Mouse (Mus musculus): ENCODE results near the gene Pkdrej. TPM values are rescaled to one million over a fixed set of nuclear protein-coding genes. Genes with fewer than 3 reads are reported as not detected.

Pkdrej gene
- total RNA-seq, 2 experiments from 2014 or later, result 0.82 to 1.2 TPM

DNA sequence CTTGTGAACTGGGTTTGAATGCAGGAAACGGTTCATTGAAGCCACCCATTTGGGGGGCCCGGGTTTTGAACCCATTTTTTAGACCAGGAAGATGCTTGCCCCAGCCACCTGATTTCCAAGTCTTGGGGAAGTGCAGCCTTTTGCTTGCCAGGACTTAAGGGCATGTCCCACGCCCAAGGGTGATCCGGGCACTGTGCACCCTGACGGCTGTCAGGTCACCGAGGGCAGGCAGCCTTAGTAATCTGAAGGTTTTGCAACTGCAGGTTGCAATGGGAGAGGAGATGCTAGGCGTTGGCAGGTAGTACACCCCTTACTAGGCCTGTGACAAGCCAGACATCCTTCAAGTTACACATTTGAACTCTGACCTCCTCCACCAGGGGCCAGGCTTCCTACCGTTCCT lies 11.1 kb upstream of the Pkdrej start:
- no peak for TF ChIP-seq CTCF (IDR thresholded peaks at IDR 0.05)
- no peak for DNase-seq (ENCODE audit: extremely low spot score in 1 of 2, low spot score in 2 of 2)
- Histone ChIP-seq H3K27ac (peak overlapping the region; percentile 91), H3K4me3 (peak overlapping the region; percentile 57)
- intact Hi-C loops (cut with DNase I), result no loop called here

DNA sequence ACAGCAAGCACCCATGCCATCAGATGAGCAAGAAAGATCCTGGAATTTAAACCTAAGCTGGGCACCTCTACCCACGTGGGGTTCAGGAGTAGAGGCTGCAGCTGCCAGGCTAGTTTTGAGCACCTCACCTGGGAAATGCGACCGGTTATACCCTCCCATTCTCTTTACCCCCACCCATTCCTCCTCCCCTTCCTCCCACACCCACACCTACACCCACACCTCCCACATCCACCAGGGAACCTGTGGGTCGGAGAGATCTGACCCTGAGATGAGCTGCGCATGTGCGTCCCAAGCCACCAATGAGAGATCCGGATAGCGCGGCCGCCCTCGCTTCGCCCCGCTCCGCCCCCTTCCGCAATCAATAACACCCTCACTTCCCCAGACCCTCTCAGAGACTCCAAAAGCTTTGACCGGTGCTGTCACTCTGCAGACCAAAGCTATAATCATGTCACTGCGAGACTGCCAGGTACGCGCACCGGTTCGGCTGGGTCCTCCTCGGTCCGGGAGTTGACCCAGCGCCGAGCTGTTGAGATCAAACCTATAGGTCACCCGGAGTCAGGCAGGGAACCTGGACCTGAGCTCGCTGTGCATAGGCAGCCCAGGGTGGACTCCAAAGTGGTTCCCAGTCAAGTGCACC lies 10.5 kb upstream of the Pkdrej start, which contains the start of gene Ttc38:
Gene Ttc38 (plus strand): TSS at position 353 of the 637 bp plus-strand sequence.
- intact Hi-C loops (cut with DNase I), result no loop called here
- TF ChIP-seq CTCF (IDR thresholded peaks at IDR 0.05), result no peak
- peak within 1 kb of the TSS; percentile 91 for H3K27ac ChIP-seq
- H3K4me3 ChIP-seq, result peak within 1 kb of the TSS; percentile 57
- DNase-seq (ENCODE audit: extremely low spot score in 1 of 2, low spot score in 2 of 2), result peak; percentile 78 to 82

DNA sequence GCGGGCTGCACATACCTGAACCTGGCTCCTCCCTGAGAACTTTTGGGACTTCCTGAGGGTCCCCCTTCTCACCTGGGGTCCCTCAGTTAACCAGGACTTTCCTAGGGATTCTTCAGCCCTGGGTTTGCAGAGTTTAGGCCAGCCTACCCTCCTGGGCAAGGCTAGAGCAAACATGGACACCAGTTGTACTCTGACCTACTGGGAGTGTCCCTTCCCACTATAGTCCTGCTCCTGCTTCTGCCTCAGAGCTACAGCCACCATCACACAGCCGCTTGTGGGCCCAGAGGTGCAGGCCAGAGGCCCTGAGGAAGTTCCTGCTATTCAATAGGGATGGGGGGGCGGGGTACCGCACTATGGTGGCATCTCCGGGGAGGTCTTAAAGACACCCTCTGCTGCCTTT lies 7.9 kb upstream of the Pkdrej start:
- DNase-seq (ENCODE audit: extremely low spot score in 1 of 2, low spot score in 2 of 2), result no peak
- no peak overlapping the region for H3K4me3 ChIP-seq
- intact Hi-C loops (cut with DNase I), result no loop called here
- no peak overlapping the region for H3K27ac ChIP-seq
- TF ChIP-seq CTCF (IDR thresholded peaks at IDR 0.05), result no peak

DNA sequence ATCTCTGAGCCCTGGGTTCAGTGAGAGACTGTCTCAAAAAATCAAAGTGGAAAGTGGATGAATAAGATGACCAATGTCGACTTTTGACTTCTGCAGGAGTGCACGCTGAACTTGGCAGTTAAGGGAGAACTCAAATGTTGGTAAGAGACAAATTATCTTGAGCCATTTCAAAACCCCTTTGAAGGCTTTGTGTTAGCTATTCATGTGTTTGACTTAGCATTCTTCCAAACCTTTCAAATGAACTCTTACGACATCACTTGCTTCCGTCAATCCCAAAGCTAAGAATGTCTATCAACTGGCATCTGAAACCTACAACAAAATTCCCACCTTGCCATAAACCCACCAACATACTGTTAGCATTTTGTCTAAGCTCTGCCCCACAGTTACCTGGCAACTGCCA lies 6.5 kb upstream of the Pkdrej start:
- DNase-seq (ENCODE audit: extremely low spot score in 1 of 2, low spot score in 2 of 2), result no peak
- Histone ChIP-seq H3K4me3 (no peak overlapping the region), H3K27ac (no peak overlapping the region)
- intact Hi-C loops (cut with DNase I), result no loop called here
- TF ChIP-seq CTCF (IDR thresholded peaks at IDR 0.05), result no peak

DNA sequence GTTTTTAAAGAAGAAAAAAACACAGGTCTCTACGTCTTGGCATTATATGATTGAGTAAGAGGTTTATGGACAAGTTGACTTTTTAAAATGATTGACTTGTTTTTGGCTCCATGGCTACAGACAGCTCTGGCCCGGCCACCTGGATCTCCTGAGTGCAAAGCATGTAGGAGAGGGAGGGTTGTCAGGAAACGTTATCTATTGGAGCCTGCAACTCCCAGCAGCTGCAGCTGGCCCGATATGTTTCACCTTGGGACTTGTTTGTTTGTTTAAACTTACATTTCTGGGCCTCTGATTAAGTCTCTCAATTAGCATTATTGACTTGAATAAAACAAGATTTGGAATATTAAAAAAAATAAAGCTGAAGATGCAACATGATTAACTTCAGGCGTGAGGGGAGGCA lies 5.1 kb upstream of the Pkdrej start:
- Histone ChIP-seq H3K4me3 (no peak overlapping the region), H3K27ac (no peak overlapping the region)
- intact Hi-C loops (cut with DNase I), result no loop called here
- no peak for TF ChIP-seq CTCF (IDR thresholded peaks at IDR 0.05)
- DNase-seq (ENCODE audit: extremely low spot score in 1 of 2, low spot score in 2 of 2), result no peak

DNA sequence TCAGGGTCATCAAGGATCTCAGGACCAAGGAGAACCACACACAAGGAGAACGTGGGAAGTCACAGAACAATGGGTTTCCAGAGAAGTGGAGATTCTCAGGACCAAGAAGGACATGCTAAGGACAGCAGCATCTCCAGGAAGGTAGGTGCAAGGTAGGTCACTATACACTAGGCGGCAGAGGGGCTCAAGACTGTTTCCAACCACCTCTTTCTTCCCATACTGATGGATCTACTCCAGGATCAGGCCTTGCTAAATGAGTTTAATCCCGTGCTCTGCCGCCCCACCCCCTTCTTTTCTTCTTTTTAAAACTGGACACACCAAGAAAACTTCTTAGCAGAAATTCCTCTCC lies 451 bp upstream of the Pkdrej start:
- Histone ChIP-seq H3K4me3 (peak overlapping the region; percentile 58), H3K27ac (0 out of 2 replicates have a peak overlapping the region, but pooled peaks have one; percentile 58)
- DNase-seq (ENCODE audit: extremely low spot score in 1 of 2, low spot score in 2 of 2), result no peak
- intact Hi-C loops (cut with DNase I), result no loop called here
- no peak; the same call in none of the 2 replicates for TF ChIP-seq CTCF (IDR thresholded peaks at IDR 0.05)

DNA sequence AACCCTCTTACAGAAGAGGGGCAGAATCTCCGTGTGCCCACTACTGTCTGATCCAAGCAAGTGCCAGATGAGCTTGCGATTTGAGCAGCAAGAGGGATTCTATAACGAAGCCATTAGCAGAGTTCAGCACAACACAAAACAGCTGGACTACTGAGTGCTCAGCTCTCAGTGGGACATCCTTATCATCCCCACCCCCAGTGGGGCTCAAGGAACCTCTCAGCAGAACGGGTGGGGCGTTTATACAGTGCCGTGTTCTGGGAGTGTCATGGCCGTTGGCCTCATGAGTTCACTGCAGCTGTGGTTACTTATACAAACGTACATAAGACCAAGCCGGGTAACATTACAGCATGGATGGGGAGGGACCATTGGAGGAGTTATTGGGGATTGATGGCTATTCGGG lies 8.1 kb downstream of the Pkdrej start:
- DNase-seq (ENCODE audit: extremely low spot score in 1 of 2, low spot score in 2 of 2), result no peak
- Histone ChIP-seq H3K27ac (no peak overlapping the region), H3K4me3 (no peak overlapping the region)
- TF ChIP-seq CTCF (IDR thresholded peaks at IDR 0.05), result no peak
- intact Hi-C loops (cut with DNase I), result loop anchor here (5.0 kb wide), 1 partner anchor 76 kb away; no protein-coding TSS in a partner anchor

DNA sequence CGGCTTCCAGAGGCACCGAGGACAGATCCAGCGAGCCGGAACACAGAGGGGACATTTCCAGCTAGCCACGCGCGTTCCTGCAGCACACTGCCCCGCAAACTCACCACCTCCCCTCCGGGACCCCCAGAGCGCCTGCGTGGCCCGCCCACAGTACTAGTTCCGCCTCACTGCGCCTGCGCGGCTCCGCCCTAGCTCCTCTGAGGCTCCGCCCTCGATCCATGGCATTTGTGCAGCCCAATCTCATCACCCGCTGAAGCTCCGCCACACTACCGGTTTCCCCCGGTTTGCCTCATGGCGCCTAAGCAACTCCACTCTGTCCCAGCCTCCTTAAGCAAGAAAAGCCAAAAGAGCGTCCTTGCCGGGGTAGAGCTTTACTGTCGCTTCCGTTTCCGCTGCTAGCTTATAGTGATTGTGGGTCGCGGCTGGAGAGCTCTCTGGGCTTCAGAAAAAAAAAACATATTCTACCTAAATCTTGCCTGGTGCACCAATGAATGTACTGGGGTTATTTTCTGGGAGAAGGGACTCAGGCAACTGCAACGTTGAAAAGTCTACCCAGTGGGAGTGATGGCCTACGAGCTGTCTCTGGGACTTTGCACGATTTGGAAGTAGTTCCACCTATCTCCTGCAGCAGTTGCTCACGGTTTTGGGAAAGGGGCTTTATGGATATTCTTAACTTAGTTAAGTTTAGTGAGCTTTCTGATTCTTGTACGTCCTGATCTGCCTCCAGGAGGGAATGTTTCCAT lies 9.8 kb downstream of the Pkdrej start, which contains the start of gene Cdpf1:
Gene Cdpf1 (minus strand): TSS at position 163 of the 743 bp plus-strand sequence.
- intact Hi-C loops (cut with DNase I), result loop anchor here (2.0 to 5.0 kb wide), 3 partner anchors 47 to 74 kb away; partner anchors contain the start of genes Gtse1 and Trmu
- TF ChIP-seq CTCF (IDR thresholded peaks at IDR 0.05), result peak; percentile 7
- peak within 1 kb of the TSS; percentile 98 for H3K27ac ChIP-seq
- DNase-seq (ENCODE audit: extremely low spot score in 1 of 2, low spot score in 2 of 2), result peak; percentile 99 to 100
- H3K4me3 ChIP-seq, result peak within 1 kb of the TSS; percentile 95

DNA sequence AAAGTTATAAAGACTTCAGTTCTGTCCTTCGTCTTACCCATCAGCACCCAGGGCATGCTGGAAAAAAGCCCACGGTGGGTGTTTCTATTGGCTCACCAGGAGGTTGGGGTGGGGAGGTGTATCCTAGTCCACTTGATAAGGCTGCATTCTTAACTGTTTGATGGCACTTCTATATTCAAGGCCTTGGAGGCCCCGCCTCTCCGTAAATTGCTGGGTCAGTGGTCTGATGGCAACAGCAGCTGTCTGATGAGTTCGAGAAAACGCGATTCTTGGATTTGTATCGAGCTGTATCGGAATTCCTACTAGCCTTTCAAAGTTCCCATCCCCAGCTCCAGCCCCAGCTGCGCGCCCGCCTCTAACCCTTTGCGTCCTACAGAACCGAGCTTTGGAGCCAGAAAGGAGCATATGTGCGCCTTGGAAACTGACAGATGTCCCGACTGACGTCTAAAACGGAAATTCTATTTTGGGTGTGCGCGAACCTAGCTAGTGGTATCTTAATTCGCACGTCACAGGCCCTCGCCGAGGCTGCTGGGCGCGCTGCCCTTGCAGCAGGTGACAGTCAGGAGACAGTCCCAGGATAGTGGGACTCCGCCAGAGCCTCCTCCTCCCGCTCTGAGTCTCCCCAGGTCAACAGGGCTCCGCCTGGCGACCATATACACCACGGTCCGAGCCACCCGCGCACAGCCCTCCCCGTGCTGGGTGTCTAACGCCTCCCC lies 10.6 kb downstream of the Pkdrej start:
- Histone ChIP-seq H3K27ac (peak overlapping the region; percentile 98), H3K4me3 (peak overlapping the region; percentile 95)
- peak; percentile 65 to 71 for DNase-seq (ENCODE audit: extremely low spot score in 1 of 2, low spot score in 2 of 2)
- intact Hi-C loops (cut with DNase I), result loop anchor here (2.0 to 5.0 kb wide), 3 partner anchors 48 to 74 kb away; partner anchors contain the start of genes Gtse1 and Trmu
- no peak for TF ChIP-seq CTCF (IDR thresholded peaks at IDR 0.05)

DNA sequence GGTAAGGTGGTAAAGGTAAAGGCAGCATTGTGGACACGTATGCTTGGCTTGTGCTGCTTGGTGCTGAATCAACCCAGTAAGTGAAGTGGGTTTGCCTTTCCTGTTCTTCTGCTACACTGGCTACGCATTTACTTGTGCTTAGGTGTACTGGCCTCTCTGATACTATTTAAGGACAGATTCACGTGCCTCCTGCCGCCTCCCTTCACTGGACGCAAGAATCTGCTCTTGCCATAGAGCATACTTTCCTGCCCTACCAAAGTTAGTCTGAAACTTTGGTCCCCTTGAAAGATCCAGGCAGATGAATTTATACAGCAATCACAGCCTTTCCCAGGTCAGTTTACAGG lies 11.1 kb downstream of the Pkdrej start:
- intact Hi-C loops (cut with DNase I), result loop anchor here (2.0 to 5.0 kb wide), 3 partner anchors 48 to 73 kb away; partner anchors contain the start of genes Gtse1 and Trmu
- TF ChIP-seq CTCF (IDR thresholded peaks at IDR 0.05), result no peak
- peak overlapping the region; percentile 95 for H3K4me3 ChIP-seq
- H3K27ac ChIP-seq, result peak overlapping the region; percentile 98
- DNase-seq (ENCODE audit: extremely low spot score in 1 of 2, low spot score in 2 of 2), result no peak

DNA sequence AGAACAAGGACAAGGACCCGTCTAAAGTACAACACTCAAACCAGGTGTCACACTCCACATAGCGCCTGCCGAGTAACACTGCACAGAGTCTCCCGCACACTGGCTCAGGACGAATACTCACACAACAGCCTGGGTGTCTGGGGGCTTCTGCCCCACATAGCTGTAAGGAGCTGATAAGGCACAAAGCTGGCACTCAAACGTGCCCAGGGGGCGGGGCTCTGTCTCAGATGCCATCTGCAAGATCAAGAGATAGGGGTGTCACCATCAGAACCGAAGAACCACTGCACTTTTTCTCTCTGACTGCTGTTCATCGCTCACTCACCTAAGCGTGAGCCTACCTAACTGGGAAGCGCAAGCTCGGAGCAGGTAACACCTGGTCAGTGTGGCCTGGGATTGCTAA lies 12.4 kb downstream of the Pkdrej start:
- DNase-seq (ENCODE audit: extremely low spot score in 1 of 2, low spot score in 2 of 2), result no peak
- H3K4me3 ChIP-seq, result no peak overlapping the region
- intact Hi-C loops (cut with DNase I), result no loop called here
- no peak for TF ChIP-seq CTCF (IDR thresholded peaks at IDR 0.05)
- no peak overlapping the region for H3K27ac ChIP-seq

DNA sequence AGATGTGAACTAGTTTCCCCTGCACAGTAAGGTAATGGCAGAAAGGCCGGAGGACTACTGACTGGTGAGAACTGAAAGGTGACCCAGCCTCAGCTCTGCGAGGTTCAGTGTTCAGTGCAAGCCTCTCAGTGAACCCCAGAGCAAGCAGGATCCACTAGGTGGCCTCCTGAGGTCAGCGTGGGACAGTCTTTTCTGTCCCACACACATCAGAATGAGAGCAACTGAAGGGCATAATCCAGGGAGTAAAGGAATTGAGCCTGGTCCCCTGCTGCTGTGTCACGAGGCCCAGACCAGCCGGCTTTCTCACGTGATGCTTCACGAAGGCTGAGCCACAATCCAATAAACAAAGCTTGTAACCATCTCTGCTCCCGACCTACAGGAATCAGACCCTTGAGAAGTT lies 13.1 kb downstream of the Pkdrej start:
- peak; percentile 3 for TF ChIP-seq CTCF (IDR thresholded peaks at IDR 0.05)
- intact Hi-C loops (cut with DNase I), result no loop called here
- H3K4me3 ChIP-seq, result no peak overlapping the region
- H3K27ac ChIP-seq, result no peak overlapping the region
- DNase-seq (ENCODE audit: extremely low spot score in 1 of 2, low spot score in 2 of 2), result no peak
